Mouse (Mus musculus): Measurements from ENCODE around the gene H2-DMb2. TPM values are rescaled to one million over a fixed set of nuclear protein-coding genes. Genes with fewer than 3 reads are reported as not detected.

The H2-DMb2 gene
- total RNA-seq (2014; rRNA removed; ENCODE audit: low replicate concordance) (1.5 TPM in 1 of 2 replicates, not detected in the other), polyA plus RNA-seq (2015; fragmentation: Nextera tagmentation; extraction: Ambion mirVana) (0.33 and 0.38 TPM in 2 replicates)

- no peak for TF ChIP-seq CTCF (IDR thresholded peaks at IDR 0.05; ENCODE audit: low read depth)
- no peak for TF ChIP-seq EP300 (IDR thresholded peaks at IDR 0.05; ENCODE audit: low read depth)
- DNase-seq (ENCODE audit: low spot score), result peak; percentile 45
- ATAC-seq (ENCODE audit: insufficient read depth, low read depth), result peak; percentile 40; the same call in 1 of the 2 replicates
- 24% methylated on average over 7 of the region's 7 CpGs for WGBS
- H3K4me3 ChIP-seq (ENCODE audit: low read depth, low read length), result no peak within 1 kb of the TSS
- no peak within 1 kb of the TSS for H3K4me2 ChIP-seq (ENCODE audit: low read depth, low read length)
- H3K9me3 ChIP-seq (replicated peaks; ENCODE audit: control insufficient read depth, low read length), result no peaks in the 10 kb centered on the region
- no peak within 1 kb of the TSS for H3K9ac ChIP-seq (replicated peaks; ENCODE audit: low read depth, low read length)
- H3K4me1 ChIP-seq (ENCODE audit: control insufficient read depth, insufficient read depth), result peaks cover 10% of the 10 kb centered on the region
- peak within 1 kb of the TSS; percentile 62 for H3K27ac ChIP-seq (ENCODE audit: low read depth)
- H3K27me3 ChIP-seq (ENCODE audit: control insufficient read depth, insufficient read depth, low read length), result peaks cover 38% of the 10 kb centered on the region
- no peaks in the 10 kb centered on the region for H3K36me3 ChIP-seq (replicated peaks; ENCODE audit: control insufficient read depth, insufficient read depth, low read length)
These were observed at the start of gene H2-DMb2 for GRCm38 (mm10) chr17:34143033-34143432. TSS of gene H2-DMb2 (plus strand) at chr17:34143307.

GRCm38 (mm10) chr17:34094283-34095035 is 48.6 kb upstream of the H2-DMb2 start:
- H3K9me3 ChIP-seq (replicated peaks; ENCODE audit: control insufficient read depth, low read length), result no peaks in the 10 kb centered on the region
- peaks cover 3% of the 10 kb centered on the region; the same call in 1 of the 2 replicates for H3K4me1 ChIP-seq (ENCODE audit: control insufficient read depth, insufficient read depth)
- peaks cover 6% of the 10 kb centered on the region; the same call in 1 of the 2 replicates for H3K27me3 ChIP-seq (ENCODE audit: control insufficient read depth, insufficient read depth, low read length)
- 80% methylated on average over 27 of the region's 27 CpGs for WGBS
- H3K4me3 ChIP-seq (ENCODE audit: low read depth, low read length), result no peak overlapping the region
- H3K9ac ChIP-seq (replicated peaks; ENCODE audit: low read depth, low read length), result no peak overlapping the region
- DNase-seq (ENCODE audit: low spot score) (no peak), ATAC-seq (ENCODE audit: insufficient read depth, low read depth) (no peak)
- no peak overlapping the region for H3K27ac ChIP-seq (ENCODE audit: low read depth)
- no peak overlapping the region for H3K4me2 ChIP-seq (ENCODE audit: low read depth, low read length)
- TF ChIP-seq CTCF (IDR thresholded peaks at IDR 0.05; ENCODE audit: low read depth) (no peak), EP300 (IDR thresholded peaks at IDR 0.05; ENCODE audit: low read depth) (no peak)
- no peaks in the 10 kb centered on the region for H3K36me3 ChIP-seq (replicated peaks; ENCODE audit: control insufficient read depth, insufficient read depth, low read length)

- TF ChIP-seq EP300 (IDR thresholded peaks at IDR 0.05; ENCODE audit: low read depth), result no peak
- no peak for TF ChIP-seq CTCF (IDR thresholded peaks at IDR 0.05; ENCODE audit: low read depth)
- ATAC-seq (ENCODE audit: insufficient read depth, low read depth) (no peak), DNase-seq (ENCODE audit: low spot score) (no peak)
- Histone ChIP-seq H3K9me3 (replicated peaks; ENCODE audit: control insufficient read depth, low read length) (no peaks in the 10 kb centered on the region), H3K27ac (ENCODE audit: low read depth) (no peak overlapping the region), H3K27me3 (ENCODE audit: control insufficient read depth, insufficient read depth, low read length) (peaks cover 6% of the 10 kb centered on the region; the same call in 1 of the 2 replicates), H3K4me1 (ENCODE audit: control insufficient read depth, insufficient read depth) (peaks cover 3% of the 10 kb centered on the region; the same call in 1 of the 2 replicates), H3K9ac (replicated peaks; ENCODE audit: low read depth, low read length) (no peak overlapping the region), H3K36me3 (replicated peaks; ENCODE audit: control insufficient read depth, insufficient read depth, low read length) (no peaks in the 10 kb centered on the region), H3K4me3 (ENCODE audit: low read depth, low read length) (no peak overlapping the region), H3K4me2 (ENCODE audit: low read depth, low read length) (no peak overlapping the region)
- WGBS, result 60% methylated on average over 3 of the region's 3 CpGs
These were observed 46.6 kb upstream of the H2-DMb2 start for GRCm38 (mm10) chr17:34096497-34097010.

GRCm38 (mm10) chr17:34097272-34097671 is 45.8 kb upstream of the H2-DMb2 start:
- DNase-seq (ENCODE audit: low spot score), result no peak
- Histone ChIP-seq H3K36me3 (replicated peaks; ENCODE audit: control insufficient read depth, insufficient read depth, low read length) (no peaks in the 10 kb centered on the region), H3K27ac (ENCODE audit: low read depth) (no peak overlapping the region), H3K4me2 (ENCODE audit: low read depth, low read length) (no peak overlapping the region), H3K9ac (replicated peaks; ENCODE audit: low read depth, low read length) (no peak overlapping the region), H3K4me1 (ENCODE audit: control insufficient read depth, insufficient read depth) (peaks cover 3% of the 10 kb centered on the region; the same call in 1 of the 2 replicates), H3K9me3 (replicated peaks; ENCODE audit: control insufficient read depth, low read length) (no peaks in the 10 kb centered on the region), H3K4me3 (ENCODE audit: low read depth, low read length) (no peak overlapping the region), H3K27me3 (ENCODE audit: control insufficient read depth, insufficient read depth, low read length) (peaks cover 6% of the 10 kb centered on the region; the same call in 1 of the 2 replicates)
- WGBS, result 64% methylated on average over 5 of the region's 5 CpGs
- TF ChIP-seq EP300 (IDR thresholded peaks at IDR 0.05; ENCODE audit: low read depth) (no peak), CTCF (IDR thresholded peaks at IDR 0.05; ENCODE audit: low read depth) (no peak)
- ATAC-seq (ENCODE audit: insufficient read depth, low read depth), result no peak

- Histone ChIP-seq H3K9me3 (replicated peaks; ENCODE audit: control insufficient read depth, low read length) (no peaks in the 10 kb centered on the region), H3K4me1 (ENCODE audit: control insufficient read depth, insufficient read depth) (peaks cover 3% of the 10 kb centered on the region; the same call in 1 of the 2 replicates), H3K4me3 (ENCODE audit: low read depth, low read length) (no peak overlapping the region), H3K27ac (ENCODE audit: low read depth) (0 out of 2 replicates have a peak overlapping the region, but pooled peaks have one; percentile 30), H3K27me3 (ENCODE audit: control insufficient read depth, insufficient read depth, low read length) (peaks cover 6% of the 10 kb centered on the region; the same call in 1 of the 2 replicates), H3K36me3 (replicated peaks; ENCODE audit: control insufficient read depth, insufficient read depth, low read length) (no peaks in the 10 kb centered on the region), H3K9ac (replicated peaks; ENCODE audit: low read depth, low read length) (no peak overlapping the region), H3K4me2 (ENCODE audit: low read depth, low read length) (no peak overlapping the region)
- no peak; the same call in 1 of the 2 replicates for ATAC-seq (ENCODE audit: insufficient read depth, low read depth)
- 36% methylated on average over 10 of the region's 10 CpGs for WGBS
- DNase-seq (ENCODE audit: low spot score), result no peak
- TF ChIP-seq CTCF (IDR thresholded peaks at IDR 0.05; ENCODE audit: low read depth), result no peak
- no peak for TF ChIP-seq EP300 (IDR thresholded peaks at IDR 0.05; ENCODE audit: low read depth)
These were observed 44.2 kb upstream of the H2-DMb2 start for GRCm38 (mm10) chr17:34098709-34099479.

All from heart, postnatal 0 days (tissue).